Mouse (Mus musculus): Measurements from ENCODE around the gene Olfr809. TPM values are rescaled to one million over a fixed set of nuclear protein-coding genes. Genes with fewer than 3 reads are reported as not detected.

The Olfr809 gene
- polyA plus RNA-seq (2015; fragmentation: Nextera tagmentation; extraction: Ambion mirVana) = not detected in 2 replicates

- Histone ChIP-seq H3K4me1 (no peaks in the 10 kb centered on the region), H3K36me3 (no peaks in the 10 kb centered on the region), H3K27me3 (no peaks in the 10 kb centered on the region), H3K4me3 (no peak within 1 kb of the TSS), H3K9me3 (no peaks in the 10 kb centered on the region), H3K27ac (no peak within 1 kb of the TSS), H3K9ac (no peak within 1 kb of the TSS), H3K4me2 (replicated peaks) (no peak within 1 kb of the TSS)
- ATAC-seq (ENCODE audit: low FRiP score, low read depth) = no peak
These were observed at the start of gene Olfr809 for GRCm38 (mm10) chr10:129774338-129774737. Gene Olfr809 (plus strand): TSS chr10:129774638.

- Histone ChIP-seq H3K4me2 (replicated peaks) (no peak within 1 kb of the TSS), H3K27me3 (no peaks in the 10 kb centered on the region), H3K9me3 (no peaks in the 10 kb centered on the region), H3K27ac (no peak within 1 kb of the TSS), H3K36me3 (no peaks in the 10 kb centered on the region), H3K4me1 (no peaks in the 10 kb centered on the region), H3K4me3 (no peak within 1 kb of the TSS), H3K9ac (no peak within 1 kb of the TSS)
- ATAC-seq (ENCODE audit: low FRiP score, low read depth) = no peak
- 96% methylated on average over 2 of the region's 2 CpGs for WGBS
These were observed 45.2 kb upstream of the Olfr809 start, which contains the start of gene Olfr805 for GRCm38 (mm10) chr10:129729275-129729674. Gene Olfr805 (minus strand): TSS chr10:129729375.

DNA sequence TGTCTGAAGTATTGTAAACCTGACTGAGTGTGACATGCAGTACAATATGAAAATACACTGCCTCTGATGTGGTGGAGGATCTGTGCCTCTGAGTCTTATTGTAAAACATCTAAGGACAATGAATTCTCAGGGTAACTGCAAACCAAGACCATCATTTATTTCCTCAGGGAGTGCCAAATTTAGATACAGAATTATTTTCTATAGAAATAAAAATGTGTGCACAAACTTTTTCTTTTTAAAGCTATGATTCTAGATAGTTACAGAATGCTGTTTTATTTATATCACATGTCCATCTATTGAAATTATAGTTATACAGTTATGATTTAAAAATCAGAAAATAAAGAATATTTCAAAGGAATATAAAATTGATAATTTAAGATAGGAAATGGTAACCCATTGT is 32.6 kb upstream of the Olfr809 start, which contains the start of gene Olfr806:
Gene Olfr806, minus strand, starts transcription at position 101 of the 400 bp plus-strand sequence.
- Histone ChIP-seq H3K4me1 (no peaks in the 10 kb centered on the region), H3K4me2 (replicated peaks) (no peak within 1 kb of the TSS), H3K9ac (no peak within 1 kb of the TSS), H3K27me3 (no peaks in the 10 kb centered on the region), H3K9me3 (no peaks in the 10 kb centered on the region), H3K36me3 (no peaks in the 10 kb centered on the region), H3K4me3 (no peak within 1 kb of the TSS), H3K27ac (no peak within 1 kb of the TSS)
- no peak for ATAC-seq (ENCODE audit: low FRiP score, low read depth)

- no peaks in the 10 kb centered on the region for H3K9me3 ChIP-seq
- no peaks in the 10 kb centered on the region for H3K4me1 ChIP-seq
- 90% methylated on average over 1 of the region's 1 CpGs for WGBS
- no peaks in the 10 kb centered on the region for H3K27me3 ChIP-seq
- no peak for ATAC-seq (ENCODE audit: low FRiP score, low read depth)
- no peak within 1 kb of the TSS for H3K9ac ChIP-seq
- no peak within 1 kb of the TSS for H3K4me2 ChIP-seq (replicated peaks)
- H3K4me3 ChIP-seq = no peak within 1 kb of the TSS
- H3K27ac ChIP-seq = no peak within 1 kb of the TSS
- H3K36me3 ChIP-seq = no peaks in the 10 kb centered on the region
These were observed 16.7 kb upstream of the Olfr809 start, which contains the start of gene Olfr807 for GRCm38 (mm10) chr10:129757693-129758092. Gene Olfr807 (minus strand): TSS chr10:129757793.

DNA sequence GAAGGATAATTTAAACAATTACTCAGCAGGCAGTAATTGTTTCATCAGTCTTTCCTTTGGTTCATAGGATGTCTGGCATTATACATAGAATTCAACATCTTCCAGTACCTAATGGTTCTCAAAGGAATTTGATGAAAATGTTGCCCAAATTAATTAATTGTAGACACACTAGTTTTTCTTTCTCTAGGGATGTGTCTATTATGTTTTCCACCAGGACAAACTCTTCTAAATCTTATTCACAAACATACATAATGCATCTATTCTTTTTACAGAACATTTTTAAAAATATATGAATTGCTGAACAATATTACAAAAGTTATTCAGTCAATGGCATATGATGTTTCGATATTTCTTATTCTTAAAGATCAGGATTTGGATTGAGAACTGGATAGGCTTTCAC is 9.3 kb upstream of the Olfr809 start, which contains the start of gene Olfr808:
Gene Olfr808, plus strand, starts transcription at position 301 of the 400 bp plus-strand sequence.
- no peak within 1 kb of the TSS for H3K27ac ChIP-seq
- WGBS = 91% methylated on average over 1 of the region's 1 CpGs
- no peaks in the 10 kb centered on the region for H3K36me3 ChIP-seq
- H3K4me1 ChIP-seq = no peaks in the 10 kb centered on the region
- no peaks in the 10 kb centered on the region for H3K9me3 ChIP-seq
- H3K4me2 ChIP-seq (replicated peaks) = no peak within 1 kb of the TSS
- no peak within 1 kb of the TSS for H3K4me3 ChIP-seq
- no peaks in the 10 kb centered on the region for H3K27me3 ChIP-seq
- no peak within 1 kb of the TSS for H3K9ac ChIP-seq
- no peak for ATAC-seq (ENCODE audit: low FRiP score, low read depth)

DNA sequence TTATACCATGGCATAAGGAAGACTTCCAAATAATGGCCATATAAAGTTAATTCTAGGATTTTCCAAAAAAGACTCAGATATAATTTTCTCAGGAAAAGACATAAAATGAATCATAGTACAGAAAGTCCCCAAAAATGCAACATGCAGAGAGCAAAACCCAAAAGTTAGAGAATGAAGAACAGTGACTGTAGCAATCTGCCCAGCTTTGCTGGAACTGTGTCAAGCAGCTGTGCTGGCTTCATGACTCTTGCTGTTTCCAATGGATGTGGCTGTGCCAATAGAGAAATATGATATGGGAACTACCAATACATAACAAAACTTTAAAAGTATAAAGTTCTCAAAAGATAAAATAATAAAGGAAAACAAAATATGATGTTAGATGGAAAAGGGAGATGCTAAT is 3.7 kb downstream of the Olfr809 start:
- H3K36me3 ChIP-seq = no peaks in the 10 kb centered on the region
- no peak for ATAC-seq (ENCODE audit: low FRiP score, low read depth)
- no peak overlapping the region for H3K4me3 ChIP-seq
- H3K27ac ChIP-seq = no peak overlapping the region
- H3K9ac ChIP-seq = no peak overlapping the region
- no peaks in the 10 kb centered on the region for H3K27me3 ChIP-seq
- H3K4me1 ChIP-seq = no peaks in the 10 kb centered on the region
- no peaks in the 10 kb centered on the region for H3K9me3 ChIP-seq
- no peak overlapping the region for H3K4me2 ChIP-seq (replicated peaks)

DNA sequence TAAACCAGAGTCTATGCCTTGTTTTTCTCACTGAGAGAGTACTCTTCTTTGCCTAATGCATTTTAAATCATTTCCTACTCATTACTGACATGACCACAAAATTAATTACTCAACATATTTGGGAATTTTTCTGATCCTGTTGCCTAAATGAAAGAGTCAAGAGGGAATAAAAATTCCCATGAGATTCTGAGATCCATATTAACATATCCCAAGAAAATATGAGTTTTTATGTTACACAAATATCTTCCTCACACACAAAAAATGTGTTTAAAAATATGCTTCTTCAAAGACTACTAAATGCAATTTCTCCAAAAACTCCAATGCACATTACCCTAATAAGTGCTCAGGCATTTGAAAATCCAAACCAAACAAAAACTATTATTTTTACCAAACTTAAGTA is 20.4 kb downstream of the Olfr809 start, which contains the start of gene Olfr810:
Gene Olfr810, minus strand, starts transcription at position 101 of the 400 bp plus-strand sequence.
- ATAC-seq (ENCODE audit: low FRiP score, low read depth) = no peak
- H3K27me3 ChIP-seq = no peaks in the 10 kb centered on the region
- no peak within 1 kb of the TSS for H3K9ac ChIP-seq
- H3K9me3 ChIP-seq = no peaks in the 10 kb centered on the region
- no peak within 1 kb of the TSS for H3K27ac ChIP-seq
- H3K4me1 ChIP-seq = no peaks in the 10 kb centered on the region
- no peaks in the 10 kb centered on the region for H3K36me3 ChIP-seq
- H3K4me2 ChIP-seq (replicated peaks) = no peak within 1 kb of the TSS
- H3K4me3 ChIP-seq = no peak within 1 kb of the TSS

DNA sequence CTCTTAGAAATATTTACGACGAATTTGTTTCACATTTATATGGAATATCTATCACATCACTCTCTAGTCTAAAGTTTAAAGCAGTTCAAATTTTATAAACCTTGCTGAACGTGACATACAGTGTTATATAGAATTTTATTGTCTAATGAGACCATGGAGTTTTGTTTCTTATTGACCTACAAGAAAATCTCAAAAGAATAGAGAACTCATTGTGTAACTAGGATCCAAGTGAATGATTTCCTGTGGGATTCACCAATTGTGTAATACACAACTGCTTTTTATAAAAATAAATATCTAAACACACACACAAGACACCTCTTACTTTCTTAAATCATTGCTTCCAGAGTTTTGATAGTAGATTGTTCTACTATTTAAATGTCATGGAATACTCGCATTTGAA is 29.9 kb downstream of the Olfr809 start, which contains the start of gene Olfr811:
Gene Olfr811, minus strand, starts transcription at position 101 of the 400 bp plus-strand sequence.
- 80% methylated on average over 4 of the region's 4 CpGs for WGBS

More for the DNA sequence above, 29.9 kb downstream of the Olfr809 start, which contains the start of gene Olfr811:
- Histone ChIP-seq H3K4me2 (replicated peaks) (no peak within 1 kb of the TSS), H3K4me1 (no peaks in the 10 kb centered on the region), H3K4me3 (no peak within 1 kb of the TSS), H3K27me3 (no peaks in the 10 kb centered on the region), H3K9me3 (no peaks in the 10 kb centered on the region), H3K36me3 (no peaks in the 10 kb centered on the region), H3K27ac (no peak within 1 kb of the TSS), H3K9ac (no peak within 1 kb of the TSS)
- no peak for ATAC-seq (ENCODE audit: low FRiP score, low read depth)

Small RNAs within 50 kb of the gene (microRNA-seq; reads per million reads assigned to microRNA genes)
- not detected for gene Gm24485

Other genes starting within 250 kb of the Olfr809 start
- not detected in 2 replicates for gene Olfr792, start 235.5 kb upstream of the Olfr809 start, polyA plus RNA-seq (2015; fragmentation: Nextera tagmentation; extraction: Ambion mirVana)
- gene Olfr794, start 207.0 kb upstream of the Olfr809 start, polyA plus RNA-seq (2015; fragmentation: Nextera tagmentation; extraction: Ambion mirVana) = not detected in 2 replicates
- not detected in 2 replicates for gene Olfr796, start 162.1 kb upstream of the Olfr809 start, polyA plus RNA-seq (2015; fragmentation: Nextera tagmentation; extraction: Ambion mirVana)
- gene Olfr798, start 146.7 kb upstream of the Olfr809 start, polyA plus RNA-seq (2015; fragmentation: Nextera tagmentation; extraction: Ambion mirVana) = not detected in 2 replicates
- gene Olfr799, start 137.2 kb upstream of the Olfr809 start, polyA plus RNA-seq (2015; fragmentation: Nextera tagmentation; extraction: Ambion mirVana) = not detected in 2 replicates
- not detected in 2 replicates for gene Olfr800, start 116.9 kb upstream of the Olfr809 start, polyA plus RNA-seq (2015; fragmentation: Nextera tagmentation; extraction: Ambion mirVana)
- gene Olfr801, start 100.8 kb upstream of the Olfr809 start, polyA plus RNA-seq (2015; fragmentation: Nextera tagmentation; extraction: Ambion mirVana) = not detected in 2 replicates
- gene Olfr802, start 86.5 kb upstream of the Olfr809 start, polyA plus RNA-seq (2015; fragmentation: Nextera tagmentation; extraction: Ambion mirVana) = not detected in 2 replicates
- gene Olfr803, start 80.4 kb upstream of the Olfr809 start, polyA plus RNA-seq (2015; fragmentation: Nextera tagmentation; extraction: Ambion mirVana) = not detected in 2 replicates
- gene Olfr804, start 71.4 kb upstream of the Olfr809 start, polyA plus RNA-seq (2015; fragmentation: Nextera tagmentation; extraction: Ambion mirVana) = not detected in 2 replicates
- not detected in 2 replicates for gene Olfr805, start 45.3 kb upstream of the Olfr809 start, polyA plus RNA-seq (2015; fragmentation: Nextera tagmentation; extraction: Ambion mirVana)
- not detected in 2 replicates for gene Olfr806, start 32.7 kb upstream of the Olfr809 start, polyA plus RNA-seq (2015; fragmentation: Nextera tagmentation; extraction: Ambion mirVana)
- gene Olfr807, start 16.8 kb upstream of the Olfr809 start, polyA plus RNA-seq (2015; fragmentation: Nextera tagmentation; extraction: Ambion mirVana) = not detected in 2 replicates
- gene Olfr808, start 9.2 kb upstream of the Olfr809 start, polyA plus RNA-seq (2015; fragmentation: Nextera tagmentation; extraction: Ambion mirVana) = not detected in 2 replicates
- not detected in 2 replicates for gene Olfr810, start 20.3 kb downstream of the Olfr809 start, polyA plus RNA-seq (2015; fragmentation: Nextera tagmentation; extraction: Ambion mirVana)
- gene Olfr811, start 29.8 kb downstream of the Olfr809 start, polyA plus RNA-seq (2015; fragmentation: Nextera tagmentation; extraction: Ambion mirVana) = not detected in 2 replicates
- gene Olfr812, start 71.5 kb downstream of the Olfr809 start, polyA plus RNA-seq (2015; fragmentation: Nextera tagmentation; extraction: Ambion mirVana) = not detected in 2 replicates
- gene Olfr813, start 80.7 kb downstream of the Olfr809 start, polyA plus RNA-seq (2015; fragmentation: Nextera tagmentation; extraction: Ambion mirVana) = not detected in 2 replicates
- not detected in 2 replicates for gene Olfr814, start 105.2 kb downstream of the Olfr809 start, polyA plus RNA-seq (2015; fragmentation: Nextera tagmentation; extraction: Ambion mirVana)
- gene Olfr815, start 131.2 kb downstream of the Olfr809 start, polyA plus RNA-seq (2015; fragmentation: Nextera tagmentation; extraction: Ambion mirVana) = not detected in 2 replicates
- gene Olfr816, start 141.0 kb downstream of the Olfr809 start, polyA plus RNA-seq (2015; fragmentation: Nextera tagmentation; extraction: Ambion mirVana) = not detected in 2 replicates
- gene Olfr818, start 174.5 kb downstream of the Olfr809 start, polyA plus RNA-seq (2015; fragmentation: Nextera tagmentation; extraction: Ambion mirVana) = not detected in 2 replicates
- gene Olfr819, start 192.6 kb downstream of the Olfr809 start, polyA plus RNA-seq (2015; fragmentation: Nextera tagmentation; extraction: Ambion mirVana) = not detected in 2 replicates
- not detected in 2 replicates for gene Olfr247, start 201.5 kb downstream of the Olfr809 start, polyA plus RNA-seq (2015; fragmentation: Nextera tagmentation; extraction: Ambion mirVana)
- gene Gm10310, start 210.4 kb downstream of the Olfr809 start, polyA plus RNA-seq (2015; fragmentation: Nextera tagmentation; extraction: Ambion mirVana) = not detected in 2 replicates
- gene Olfr820, start 238.0 kb downstream of the Olfr809 start, polyA plus RNA-seq (2015; fragmentation: Nextera tagmentation; extraction: Ambion mirVana) = not detected in 2 replicates

Data from limb, embryonic 13.5 days (tissue).